In genomic region chr4:59739882-59740281, GRCm38 (mm10) we compare ENCODE assay signal across 21 mouse cellular contexts.
DNase-seq lines count a peak whose midpoint lies in the region; ATAC-seq and TF ChIP-seq lines count a peak whose summit lies in the region.
"Had no signal": no experiment of that assay in that cellular context is flagged by ENCODE, and none has a peak within 500 bp of the region (broad histone marks: within the 10 kb centered on the region; RNA-seq: fewer than 3 reads in every experiment).

No protein-coding gene starts in this region.

- no peaks in the 10 kb centered on the region for H3K36me3 ChIP-seq in intestine, embryonic 14.5 days (ENCODE audit: control insufficient read depth, insufficient read depth, low read length)
- H3K36me3 ChIP-seq in intestine, embryonic 15.5 days = no peaks in the 10 kb centered on the region
- no peaks in the 10 kb centered on the region for H3K36me3 ChIP-seq in lung, embryonic 15.5 days
- H3K36me3 ChIP-seq in lung, postnatal 0 days (ENCODE audit: insufficient read depth, low read length) = no peaks in the 10 kb centered on the region
- H3K36me3 ChIP-seq: embryonic facial prominence, embryonic 15.5 days had no signal

- H3K27ac ChIP-seq in intestine, embryonic 14.5 days (ENCODE audit: low read depth) = no peak overlapping the region
- no peak overlapping the region for H3K27ac ChIP-seq in intestine, embryonic 15.5 days
- no peak overlapping the region for H3K27ac ChIP-seq in lung, embryonic 15.5 days
- H3K27ac ChIP-seq in lung, postnatal 0 days (ENCODE audit: low read length) = no peak overlapping the region
- H3K27ac ChIP-seq: embryonic facial prominence, embryonic 13.5 days; embryonic facial prominence, embryonic 15.5 days; forebrain, embryonic 10.5 days; forebrain, embryonic 12.5 days had no signal

- H3K9ac ChIP-seq in intestine, embryonic 14.5 days (ENCODE audit: low read length) = no peak overlapping the region
- no peak overlapping the region for H3K9ac ChIP-seq in intestine, embryonic 15.5 days
- H3K9ac ChIP-seq in lung, embryonic 15.5 days = no peak overlapping the region
- no peak overlapping the region for H3K9ac ChIP-seq in lung, postnatal 0 days (replicated peaks; ENCODE audit: low read depth)
- H3K9ac ChIP-seq: embryonic facial prominence, embryonic 13.5 days; embryonic facial prominence, embryonic 15.5 days; forebrain, embryonic 12.5 days had no signal

- peak; percentile 35 for DNase-seq in intestine, embryonic 14.5 days (ENCODE audit: low spot score)
- DNase-seq in lung, postnatal 0 days (ENCODE audit: low spot score) = no peak
- DNase-seq: adrenal gland, adult 2 months; adrenal gland, postnatal 10 days; adrenal gland, postnatal 25 days; cerebellum, adult 11 months; cerebellum, adult 18-20 months; cerebellum, adult 8-10 months; cerebellum, adult 9-11 months; cerebellum, postnatal 14 days; cerebellum, postnatal 36 days; embryo, embryonic 11 days had no signal

- no peaks in the 10 kb centered on the region for H3K9me3 ChIP-seq in intestine, embryonic 14.5 days (ENCODE audit: control insufficient read depth, low read length)
- H3K9me3 ChIP-seq in intestine, embryonic 15.5 days = no peaks in the 10 kb centered on the region
- H3K9me3 ChIP-seq in lung, embryonic 15.5 days = no peaks in the 10 kb centered on the region
- no peaks in the 10 kb centered on the region for H3K9me3 ChIP-seq in lung, postnatal 0 days (ENCODE audit: low read length)
- H3K9me3 ChIP-seq: embryonic facial prominence, embryonic 15.5 days; forebrain, embryonic 12.5 days had no signal

- TF ChIP-seq CTCF in lung, postnatal 0 days (IDR thresholded peaks at IDR 0.05) = no peak

- no peak overlapping the region for H3K4me2 ChIP-seq in intestine, embryonic 14.5 days (ENCODE audit: low read length)
- no peak overlapping the region for H3K4me2 ChIP-seq in intestine, embryonic 15.5 days (replicated peaks)
- no peak overlapping the region for H3K4me2 ChIP-seq in lung, embryonic 15.5 days
- no peak overlapping the region for H3K4me2 ChIP-seq in lung, postnatal 0 days (replicated peaks; ENCODE audit: low read depth, low read length)
- H3K4me2 ChIP-seq: embryonic facial prominence, embryonic 13.5 days; embryonic facial prominence, embryonic 15.5 days; forebrain, embryonic 12.5 days had no signal

- no peak for ATAC-seq in intestine, embryonic 14.5 days (replicated peaks; ENCODE audit: low FRiP score, low TSS enrichment, low read depth)
- ATAC-seq in intestine, embryonic 15.5 days = no peak
- peak; percentile 31; the same call in 1 of the 2 replicates for ATAC-seq in lung, embryonic 15.5 days (ENCODE audit: borderline replicate concordance, extremely low read depth, low FRiP score, low TSS enrichment)
- no peak for ATAC-seq in lung, postnatal 0 days
- ATAC-seq: forebrain, embryonic 14.5 days; forebrain, embryonic 16.5 days had no signal

- no peak overlapping the region for H3K4me3 ChIP-seq in intestine, embryonic 14.5 days (ENCODE audit: low read depth, low read length)
- no peak overlapping the region for H3K4me3 ChIP-seq in intestine, embryonic 15.5 days (replicated peaks)
- no peak overlapping the region for H3K4me3 ChIP-seq in lung, embryonic 15.5 days
- H3K4me3 ChIP-seq in lung, postnatal 0 days (ENCODE audit: low read depth, low read length) = no peak overlapping the region
- H3K4me3 ChIP-seq: embryonic facial prominence, embryonic 13.5 days; embryonic facial prominence, embryonic 15.5 days; erythroblast, embryonic 14.5 days; forebrain, embryonic 10.5 days; forebrain, embryonic 12.5 days had no signal

- H3K27me3 ChIP-seq in intestine, embryonic 14.5 days (replicated peaks; ENCODE audit: control insufficient read depth, insufficient read depth, low read length) = no peaks in the 10 kb centered on the region
- no peaks in the 10 kb centered on the region for H3K27me3 ChIP-seq in intestine, embryonic 15.5 days (replicated peaks)
- no peaks in the 10 kb centered on the region for H3K27me3 ChIP-seq in lung, embryonic 15.5 days
- no peaks in the 10 kb centered on the region for H3K27me3 ChIP-seq in lung, postnatal 0 days (replicated peaks; ENCODE audit: insufficient read depth, low read length)
- H3K27me3 ChIP-seq: embryonic facial prominence, embryonic 13.5 days; embryonic facial prominence, embryonic 15.5 days; forebrain, embryonic 12.5 days had no signal

- no peaks in the 10 kb centered on the region for H3K4me1 ChIP-seq in intestine, embryonic 14.5 days (replicated peaks; ENCODE audit: control insufficient read depth, insufficient read depth, low read length)
- H3K4me1 ChIP-seq in intestine, embryonic 15.5 days (replicated peaks) = no peaks in the 10 kb centered on the region
- H3K4me1 ChIP-seq in lung, embryonic 15.5 days = no peaks in the 10 kb centered on the region
- no peaks in the 10 kb centered on the region for H3K4me1 ChIP-seq in lung, postnatal 0 days (ENCODE audit: insufficient read depth, low read depth, low read length)
- H3K4me1 ChIP-seq: embryonic facial prominence, embryonic 13.5 days; embryonic facial prominence, embryonic 15.5 days; forebrain, embryonic 10.5 days; forebrain, embryonic 12.5 days had no signal

- WGBS in intestine, embryonic 14.5 days = 58% methylated on average over 2 of the region's 2 CpGs
- WGBS in intestine, embryonic 15.5 days = 45% methylated on average over 2 of the region's 2 CpGs
- WGBS in lung, embryonic 15.5 days = 39% methylated on average over 2 of the region's 2 CpGs
- WGBS in lung, postnatal 0 days = 38% methylated on average over 2 of the region's 2 CpGs

- TF ChIP-seq EP300 in lung, postnatal 0 days (IDR thresholded peaks at IDR 0.05) = no peak
